Mouse (Mus musculus) hematopoietic stem cell, adult 5-6 weeks (primary cell): ENCODE data around the gene Nupl1. TPM values are rescaled to one million over a fixed set of nuclear protein-coding genes. Genes with fewer than 3 reads are reported as not detected.

Source experiments
- ATAC-seq, 2 experiments: fragments of 125-278 bp in 1 of 2; replicated peaks in 1 of 2; 2 replicates each; pipeline ENCODE4 v1.8.0; 2016 to 2017; ENCODE audit warnings: inconsistent platforms in 2 of 2, mild to moderate bottlenecking in 2 of 2, moderate number of reproducible peaks in 2 of 2, low read depth in 1 of 2, moderate TSS enrichment in 1 of 2; ENCODE audit not compliant: low FRiP score in 2 of 2, poor library complexity in 2 of 2, severe bottlenecking in 2 of 2, insufficient read depth in 1 of 2, low TSS enrichment in 1 of 2
- total RNA-seq: library from RNA; stranded (forward); fragments of 172-1452, 232-1000 nt; gene quantifications from 2 replicates; pipeline ENCODE4 v1.2.3, GENCODE M21; 2017

Nupl1 gene
- not detected in 2 replicates for total RNA-seq

GRCm38 (mm10) chr14:60251281-60252003 is at the start of gene Nupl1, which contains the start of gene Gm49336:
Nupl1 (minus strand) TSS chr14:60251431.
Gm49336 (minus strand) TSS chr14:60251507.
- peak; percentile 98 for ATAC-seq

GRCm38 (mm10) chr14:60301024-60301423 is 49.8 kb upstream of the Nupl1 start:
- ATAC-seq: no peak

GRCm38 (mm10) chr14:60300224-60300991 is 49.2 kb upstream of the Nupl1 start:
- no peak for ATAC-seq

- ATAC-seq: no peak
These were observed 44.3 kb upstream of the Nupl1 start for GRCm38 (mm10) chr14:60295531-60295930.

GRCm38 (mm10) chr14:60290363-60290762 is 39.1 kb upstream of the Nupl1 start:
- peak; percentile 78 to 86 for ATAC-seq

GRCm38 (mm10) chr14:60286194-60286863 is 35.1 kb upstream of the Nupl1 start:
- no peak for ATAC-seq

GRCm38 (mm10) chr14:60275301-60276276 is 24.4 kb upstream of the Nupl1 start:
- ATAC-seq: no peak

- ATAC-seq: peak in 1 of 2 experiments; percentile 26; a peak in 1 of 4 replicates
These were observed 22.1 kb upstream of the Nupl1 start for GRCm38 (mm10) chr14:60273346-60273745.

GRCm38 (mm10) chr14:60269333-60269732 is 18.1 kb upstream of the Nupl1 start:
- ATAC-seq: peak; percentile 61 to 77

- peak; percentile 98 for ATAC-seq
These were observed 14.0 kb upstream of the Nupl1 start, which contains the start of gene Mtmr6 for GRCm38 (mm10) chr14:60264990-60265876. Mtmr6 (plus strand) TSS chr14:60265228.

GRCm38 (mm10) chr14:60262316-60262715 is 11.1 kb upstream of the Nupl1 start:
- ATAC-seq: no peak

- ATAC-seq: no peak
These were observed 6.6 kb upstream of the Nupl1 start for GRCm38 (mm10) chr14:60257851-60258250.

- ATAC-seq: no peak
These were observed 5.9 kb upstream of the Nupl1 start for GRCm38 (mm10) chr14:60257101-60257500.

GRCm38 (mm10) chr14:60256356-60256755 is 5.1 kb upstream of the Nupl1 start:
- no peak for ATAC-seq

- ATAC-seq: no peak
These were observed 3.5 kb upstream of the Nupl1 start for GRCm38 (mm10) chr14:60254774-60255173.

- ATAC-seq: no peak
These were observed 2.2 kb upstream of the Nupl1 start for GRCm38 (mm10) chr14:60253466-60253865.
